Comparison of ENCODE assay signal across 12 mouse cellular contexts in genomic region chr5:96921037-96921436, GRCm38 (mm10).
DNase-seq lines count a peak whose midpoint lies in the region; ATAC-seq and TF ChIP-seq lines count a peak whose summit lies in the region.
"Had no signal": no experiment of that assay in that cellular context is flagged by ENCODE, and none has a peak within 500 bp of the region (broad histone marks: within the 10 kb centered on the region; RNA-seq: fewer than 3 reads in every experiment).

No protein-coding gene starts in this region.

- no peaks in the 10 kb centered on the region for H3K4me1 ChIP-seq in midbrain, embryonic 11.5 days (ENCODE audit: control insufficient read depth, insufficient read depth, low read length)
- H3K4me1 ChIP-seq in midbrain, embryonic 15.5 days, result 0 out of 2 replicates have a peak, but pooled peaks cover 3% of the 10 kb centered on the region
- H3K4me1 ChIP-seq in intestine, embryonic 16.5 days (ENCODE audit: control insufficient read depth, insufficient read depth, low read length), result 0 out of 2 replicates have a peak, but pooled peaks cover 3% of the 10 kb centered on the region

- H3K27ac ChIP-seq in gastrocnemius, adult 2 months, result peak overlapping the region; percentile 71; the same call in 1 of the 2 replicates
- no peak overlapping the region for H3K27ac ChIP-seq in midbrain, embryonic 11.5 days (ENCODE audit: low read depth, low read length)
- no peak overlapping the region for H3K27ac ChIP-seq in midbrain, embryonic 15.5 days
- no peak overlapping the region for H3K27ac ChIP-seq in intestine, embryonic 16.5 days (ENCODE audit: low read length)
- H3K27ac ChIP-seq: limb, embryonic 12.5 days had no signal

- intact Hi-C loops in gastrocnemius, adult 2 months (cut with DNase I), result no loop called here

- no peak for ATAC-seq in midbrain, embryonic 11.5 days (ENCODE audit: low FRiP score)
- no peak for ATAC-seq in midbrain, embryonic 15.5 days (replicated peaks)
- peak; percentile 50 for ATAC-seq in intestine, embryonic 16.5 days
- ATAC-seq: activated CD4-positive, CD25-positive, alpha-beta regulatory T cell, adult 4 months had no signal

- no peak overlapping the region for H3K9ac ChIP-seq in midbrain, embryonic 11.5 days (ENCODE audit: low read length)
- no peak overlapping the region for H3K9ac ChIP-seq in midbrain, embryonic 15.5 days
- no peak overlapping the region for H3K9ac ChIP-seq in intestine, embryonic 16.5 days (ENCODE audit: low read depth, low read length)
- H3K9ac ChIP-seq: limb, embryonic 12.5 days had no signal

- no peaks in the 10 kb centered on the region for H3K36me3 ChIP-seq in midbrain, embryonic 11.5 days (ENCODE audit: control insufficient read depth, insufficient read depth, low read length)
- H3K36me3 ChIP-seq in midbrain, embryonic 15.5 days (replicated peaks), result no peaks in the 10 kb centered on the region
- H3K36me3 ChIP-seq in intestine, embryonic 16.5 days (ENCODE audit: control insufficient read depth, insufficient read depth, low read length), result no peaks in the 10 kb centered on the region
- H3K36me3 ChIP-seq: limb, embryonic 12.5 days had no signal

- H3K9me3 ChIP-seq in midbrain, embryonic 11.5 days (ENCODE audit: control insufficient read depth, low read length), result no peaks in the 10 kb centered on the region
- no peaks in the 10 kb centered on the region for H3K9me3 ChIP-seq in midbrain, embryonic 15.5 days
- H3K9me3 ChIP-seq in intestine, embryonic 16.5 days (ENCODE audit: control insufficient read depth, low read length), result no peaks in the 10 kb centered on the region
- H3K9me3 ChIP-seq: limb, embryonic 12.5 days had no signal

- no peaks in the 10 kb centered on the region for H3K27me3 ChIP-seq in midbrain, embryonic 11.5 days (ENCODE audit: control insufficient read depth, insufficient read depth, low read length)
- H3K27me3 ChIP-seq in midbrain, embryonic 15.5 days (replicated peaks), result no peaks in the 10 kb centered on the region
- H3K27me3 ChIP-seq in intestine, embryonic 16.5 days (replicated peaks; ENCODE audit: control insufficient read depth, insufficient read depth, low read length), result no peaks in the 10 kb centered on the region
- H3K27me3 ChIP-seq: limb, embryonic 12.5 days had no signal

- 94% methylated on average over 6 of the region's 6 CpGs for WGBS in midbrain, embryonic 11.5 days
- 89% methylated on average over 6 of the region's 6 CpGs for WGBS in midbrain, embryonic 15.5 days
- WGBS in intestine, embryonic 16.5 days, result 84% methylated on average over 6 of the region's 6 CpGs

- no peak overlapping the region for H3K4me2 ChIP-seq in midbrain, embryonic 11.5 days
- H3K4me2 ChIP-seq in midbrain, embryonic 15.5 days, result no peak overlapping the region
- H3K4me2 ChIP-seq in intestine, embryonic 16.5 days (ENCODE audit: low read depth, low read length), result 0 out of 2 replicates have a peak overlapping the region, but pooled peaks have one; percentile 11
- H3K4me2 ChIP-seq: limb, embryonic 12.5 days had no signal

- TF ChIP-seq CTCF in gastrocnemius, adult 2 months (IDR thresholded peaks at IDR 0.05), result no peak

- no peak overlapping the region for H3K4me3 ChIP-seq in gastrocnemius, adult 2 months
- H3K4me3 ChIP-seq in midbrain, embryonic 11.5 days (ENCODE audit: low read depth, low read length), result no peak overlapping the region
- no peak overlapping the region for H3K4me3 ChIP-seq in midbrain, embryonic 15.5 days
- H3K4me3 ChIP-seq in intestine, embryonic 16.5 days (ENCODE audit: low read length), result no peak overlapping the region
- H3K4me3 ChIP-seq: limb, embryonic 12.5 days had no signal

- DNase-seq in gastrocnemius, adult 2 months, result no peak
- no peak for DNase-seq in gastrocnemius, postnatal 4 days (ENCODE audit: low spot score in 2 of 2)
- DNase-seq in midbrain, embryonic 11.5 days (ENCODE audit: low spot score, missing footprints), result peak; percentile 26
- DNase-seq in spleen, postnatal 36 days (ENCODE audit: low spot score in 2 of 2), result peak; percentile 48 to 76
- DNase-seq in natural killer cell, adult 2 months (ENCODE audit: low spot score in 2 of 2), result no peak
- DNase-seq in urinary bladder, postnatal 36 days (ENCODE audit: low spot score in 2 of 2), result no peak
- DNase-seq: cerebellum, adult 2 months; kidney, postnatal 10 days had no signal

Comparison
In these comparisons a context has a peak if more than half of its experiments do, and no peak if none do; other contexts are left out.
1. DNase-seq: peak in midbrain, embryonic 11.5 days (single experiment) and spleen, postnatal 36 days (2 of 2); none in gastrocnemius, adult 2 months (single experiment), gastrocnemius, postnatal 4 days (0 of 2), natural killer cell, adult 2 months (0 of 2) and urinary bladder, postnatal 36 days (0 of 2).